Mouse (Mus musculus) fat pad, adult 2 months (tissue): ENCODE measurements around the gene Gnaz.

ENCODE experiments used
- DNase-seq: peaks from one replicate; pipeline ENCODE4 v3.0.0-alpha.2; 2011; ENCODE audit warnings: low read depth, low spot score; ENCODE audit errors: extremely low read depth

Gene Gnaz

DNA sequence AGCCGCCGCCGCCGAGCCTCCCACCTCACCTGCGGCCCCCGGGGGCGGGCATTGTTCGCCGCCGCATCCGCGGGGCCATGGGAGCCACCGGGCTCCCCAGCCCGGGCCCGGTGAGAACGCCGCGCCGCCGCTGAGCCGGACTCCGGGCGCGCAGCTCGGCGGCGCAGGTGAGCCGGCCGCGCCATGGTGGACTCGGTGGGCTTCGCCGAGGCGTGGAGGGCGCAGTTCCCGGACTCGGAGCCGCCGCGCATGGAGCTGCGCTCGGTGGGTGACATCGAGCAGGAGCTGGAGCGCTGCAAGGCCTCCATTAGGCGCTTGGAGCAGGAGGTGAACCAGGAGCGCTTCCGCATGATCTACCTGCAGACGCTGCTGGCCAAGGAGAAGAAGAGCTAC lies 93.9 kb downstream of the Gnaz start:
- DNase-seq: no peak

DNA sequence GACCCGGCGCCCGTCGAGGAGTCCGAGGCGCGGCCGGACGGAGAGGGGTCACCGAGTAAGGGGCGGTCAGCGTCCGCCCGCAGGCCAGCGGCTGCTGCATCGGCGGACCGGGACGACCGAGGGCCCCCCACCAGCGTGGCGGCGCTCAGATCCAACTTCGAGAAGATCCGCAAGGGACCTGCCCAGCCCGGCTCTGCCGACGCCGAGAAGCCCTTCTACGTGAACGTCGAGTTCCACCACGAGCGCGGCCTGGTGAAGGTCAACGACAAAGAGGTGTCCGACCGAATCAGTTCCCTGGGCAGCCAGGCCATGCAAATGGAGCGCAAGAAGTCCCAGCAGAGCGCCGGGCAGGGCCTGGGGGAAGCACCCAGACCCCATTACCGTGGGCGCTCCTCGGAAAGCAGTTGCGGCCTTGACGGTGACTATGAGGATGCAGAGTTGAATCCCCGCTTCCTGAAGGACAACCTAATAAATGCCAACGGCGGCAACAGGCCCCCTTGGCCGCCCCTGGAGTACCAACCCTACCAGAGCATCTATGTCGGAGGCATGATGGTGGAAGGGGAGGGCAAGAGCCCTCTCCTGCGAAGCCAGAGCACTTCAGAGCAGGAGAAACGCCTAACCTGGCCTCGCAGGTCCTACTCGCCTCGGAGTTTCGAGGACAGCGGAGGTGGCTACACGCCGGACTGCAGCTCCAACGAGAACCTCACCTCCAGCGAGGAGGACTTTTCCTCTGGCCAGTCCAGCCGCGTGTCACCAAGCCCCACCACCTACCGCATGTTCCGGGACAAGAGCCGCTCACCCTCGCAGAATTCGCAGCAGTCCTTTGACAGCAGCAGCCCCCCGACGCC lies 94.6 kb downstream of the Gnaz start:
- no peak for DNase-seq

DNA sequence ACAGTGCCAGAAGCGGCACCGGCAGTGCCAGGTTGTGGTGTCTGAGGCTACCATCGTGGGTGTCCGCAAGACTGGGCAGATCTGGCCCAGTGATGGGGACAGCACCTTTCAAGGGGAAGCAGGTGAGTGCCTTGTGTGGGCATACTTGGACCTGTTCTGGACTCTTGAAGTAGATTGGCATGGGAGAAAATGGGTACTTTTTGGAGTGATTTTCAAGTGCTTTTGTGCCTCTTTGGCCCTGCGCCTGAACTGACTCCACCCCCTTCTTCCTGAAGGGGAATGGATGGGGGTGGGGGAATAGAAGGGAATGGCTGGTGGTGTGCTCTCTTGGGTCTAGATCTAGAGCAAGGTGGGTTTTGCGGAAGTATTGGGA lies 95.2 kb downstream of the Gnaz start:
- DNase-seq: no peak

DNA sequence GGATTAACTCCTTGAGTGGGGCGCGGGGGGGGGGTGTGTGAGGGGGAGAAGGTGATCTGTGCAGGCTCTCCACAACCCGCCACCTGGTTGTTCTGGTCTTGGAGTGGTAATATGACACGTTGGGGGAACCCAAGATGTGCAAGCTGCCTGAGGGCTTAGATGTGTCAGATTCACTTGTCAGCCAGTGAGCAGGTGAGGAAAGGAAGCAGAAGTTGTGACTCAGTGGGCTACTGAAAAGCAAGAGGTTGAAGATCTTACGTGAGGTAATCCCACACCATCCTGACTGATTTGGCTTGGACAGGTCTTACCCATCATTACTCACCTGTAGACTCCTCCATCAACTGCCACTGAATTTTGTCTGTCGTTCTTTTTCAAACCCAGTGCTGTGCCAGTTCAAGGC lies 95.6 kb downstream of the Gnaz start:
- DNase-seq: no peak

DNA sequence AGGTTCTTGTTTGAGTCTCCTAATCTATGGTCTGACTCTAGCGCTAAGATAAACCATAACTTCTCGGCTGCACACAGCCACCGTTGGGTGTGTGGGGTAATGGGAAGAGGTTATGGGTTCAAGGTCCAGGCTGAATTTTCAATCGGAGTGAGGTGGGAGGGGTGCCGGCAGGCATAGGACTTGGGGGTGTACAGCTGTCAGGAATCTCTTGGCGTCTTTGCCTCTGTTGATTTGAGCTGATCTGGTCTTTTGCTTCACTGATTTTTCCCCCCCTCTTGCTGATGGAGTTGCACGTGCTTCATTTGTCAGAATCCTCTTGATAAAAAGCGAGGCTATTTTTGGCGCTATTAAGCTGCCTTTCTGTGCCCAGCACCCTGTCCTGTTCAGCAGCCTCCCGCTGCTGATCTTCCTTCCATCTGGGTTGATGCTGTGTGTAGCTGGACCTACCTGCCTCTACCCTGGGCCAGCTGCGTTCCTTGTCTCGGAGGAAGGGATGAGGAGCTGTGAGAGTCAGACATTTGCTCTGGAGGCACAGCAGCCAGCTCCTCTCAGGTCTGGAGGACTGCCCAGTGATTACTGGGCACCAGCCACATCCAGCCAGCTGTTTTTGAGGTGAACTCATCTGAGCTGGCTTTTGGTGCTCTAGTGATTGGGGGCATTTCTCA lies 96.5 kb downstream of the Gnaz start:
- DNase-seq: no peak

DNA sequence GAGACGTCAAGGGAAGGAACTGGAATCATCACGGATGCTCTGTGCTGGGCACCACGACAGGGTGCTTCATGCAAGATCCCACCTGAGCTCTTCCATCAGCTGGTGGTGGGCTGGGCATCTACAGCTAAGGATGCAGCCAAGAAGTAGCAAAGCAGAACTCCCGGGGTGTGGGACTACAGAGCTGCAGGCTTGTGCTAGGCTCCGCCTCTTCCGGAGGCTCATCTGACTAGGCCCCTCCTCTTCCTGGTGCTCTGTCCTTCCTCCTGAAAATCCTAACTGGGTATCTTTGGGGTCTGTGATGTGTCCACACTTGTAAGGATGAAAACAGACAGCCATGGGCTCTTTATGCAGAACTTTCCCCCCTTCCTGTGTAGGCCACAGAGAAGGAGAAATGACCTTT lies 98.7 kb downstream of the Gnaz start:
- no peak for DNase-seq
